Mouse (Mus musculus) liver, embryonic 14.5 days (tissue): Measurements from ENCODE around the gene Tmcc1. TPM values are rescaled to one million over a fixed set of nuclear protein-coding genes. Genes with fewer than 3 reads are reported as not detected.
A peak's percentile ranks its signal among the peaks of the same experiment; 100 is the strongest.

Experiments used
- ATAC-seq: fragments of 200-750 bp; cut with Nextera tagmentation; 2 replicates; pipeline ENCODE4 v1.8.0; 2017; ENCODE audit warnings: moderate number of reproducible peaks, mild to moderate bottlenecking, moderate library complexity; ENCODE audit not compliant: insufficient read depth
- DNase-seq, 3 experiments: peaks; one replicate each; pipeline ENCODE4 v3.0.0-alpha.2; 2012 to 2013; ENCODE audit warnings: low read depth in 3 of 3, low spot score in 3 of 3
- H3K27ac ChIP-seq: fragments of 300-500 bp; sonication (generic); 2 replicates; pipeline ENCODE4 v1.5.1; 2014; ENCODE audit warnings: moderate library complexity, mild to moderate bottlenecking, control low read depth, inconsistent platforms
- H3K27me3 ChIP-seq: fragments of 300-500 bp; sonication (generic); 2 replicates; pipeline ENCODE4 v1.6.1; 2014; ENCODE audit warnings: mild to moderate bottlenecking, low read length, moderate library complexity; ENCODE audit not compliant: control insufficient read depth, insufficient read depth
- H3K36me3 ChIP-seq: fragments of 300-500 bp; sonication (generic); replicated peaks from 2 replicates; pipeline ENCODE4 v1.6.1; 2014; ENCODE audit warnings: low read depth; ENCODE audit not compliant: control insufficient read depth, insufficient read depth
- H3K4me1 ChIP-seq, 2 experiments: fragments of 200-500 bp in 1 of 2; fragments of 300-500 bp in 1 of 2; sonication (generic) in 1 of 2; replicated peaks; 2 replicates each; pipeline ENCODE4 v1.6.1; 2012 to 2014; ENCODE audit warnings: antibody characterized with exemption in 1 of 2, inconsistent platforms in 1 of 2, low read length in 1 of 2; ENCODE audit not compliant: control insufficient read depth in 2 of 2, insufficient read depth in 2 of 2
- H3K4me2 ChIP-seq: fragments of 300-500 bp; sonication (generic); 2 replicates; pipeline ENCODE4 v1.6.1; 2014; ENCODE audit warnings: low read depth, mild to moderate bottlenecking, control low read depth, moderate library complexity
- H3K4me3 ChIP-seq, 2 experiments: fragments of 200-500 bp in 1 of 2; fragments of 300-500 bp in 1 of 2; sonication (generic) in 1 of 2; 2 replicates each; pipeline ENCODE4 v1.5.1; 2012 to 2014; ENCODE audit warnings: low read depth in 2 of 2, low read length in 2 of 2, mild to moderate bottlenecking in 2 of 2, control low read depth in 1 of 2, inconsistent platforms in 1 of 2, moderate library complexity in 1 of 2; ENCODE audit not compliant: insufficient read depth in 1 of 2
- H3K9ac ChIP-seq: fragments of 300-500 bp; sonication (generic); replicated peaks from 2 replicates; pipeline ENCODE4 v1.6.1; 2014; ENCODE audit warnings: mild to moderate bottlenecking, control low read depth, moderate library complexity
- H3K9me3 ChIP-seq: fragments of 300-500 bp; sonication (generic); 2 replicates; pipeline ENCODE4 v1.6.1; 2016; ENCODE audit warnings: low read length, mixed read lengths; ENCODE audit not compliant: control insufficient read depth
- CTCF ChIP-seq: IDR thresholded peaks from 2 replicates; pipeline ENCODE4 v1.5.1; 2016; ENCODE audit warnings: antibody characterized with exemption, low read depth, control low read depth
- EP300 ChIP-seq: IDR thresholded peaks from 2 replicates; pipeline ENCODE4 v1.6.1; 2016; ENCODE audit warnings: antibody characterized with exemption, low read depth
- WGBS: fragments of 180-500 bp; shearing (Covaris S2); extraction: QIAGEN DNeasy Blood & Tissue Kit; methylation state at CpG from one replicate; pipeline ENCODE4 v1.1.7; 2014; ENCODE audit not compliant: insufficient replicate concordance; 5-methylcytosine and 5-hydroxymethylcytosine counted together
- polyA plus RNA-seq, 2 experiments: library from polyadenylated mRNA; depleted of rRNA in 1 of 2; stranded (reverse) in 1 of 2; unstranded in 1 of 2; fragments of >200 nt; fragmentation: Nextera tagmentation in 1 of 2; extraction: Ambion mirVana in 1 of 2; gene quantifications; 2 replicates each; pipeline versions ENCODE4 v1.2.1 to v1.2.3; 2012 to 2014

Tmcc1 gene
- polyA plus RNA-seq, 2 experiments: 2.6 to 3.2 TPM

DNA sequence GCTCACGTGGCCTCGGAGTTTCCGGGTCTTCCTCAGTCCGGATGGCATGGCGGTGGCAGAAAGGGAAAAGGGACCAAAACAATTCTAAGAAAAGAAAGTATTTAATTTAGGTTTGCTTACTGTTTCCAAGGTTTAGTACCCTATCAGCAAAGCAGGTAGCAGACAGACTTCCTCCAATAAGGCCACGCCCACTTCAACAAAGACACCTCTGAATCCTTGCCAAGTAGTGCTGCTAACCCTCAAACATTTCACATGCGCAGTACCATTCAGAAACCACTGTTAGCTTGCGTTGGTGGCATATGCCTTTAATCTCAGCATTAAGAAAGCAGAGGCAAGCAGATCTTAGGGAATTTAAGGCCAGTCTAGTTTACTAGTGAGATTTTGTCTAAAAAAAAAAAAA, 2.5 kb upstream of the Tmcc1 start:
- H3K36me3 ChIP-seq: no peaks in the 10 kb centered on the region
- 65% methylated on average over 8 of the region's 8 CpGs for WGBS
- no peaks in the 10 kb centered on the region for H3K9me3 ChIP-seq
- TF ChIP-seq CTCF (no peak), EP300 (no peak)
- no peak overlapping the region for H3K27ac ChIP-seq
- H3K27me3 ChIP-seq: no peaks in the 10 kb centered on the region
- H3K4me2 ChIP-seq: no peak overlapping the region
- no peak for ATAC-seq
- H3K4me3 ChIP-seq: no peak overlapping the region
- peaks cover 0 to 13% of the 10 kb centered on the region in 2 experiments; a peak in 2 of 4 replicates for H3K4me1 ChIP-seq
- no peak for DNase-seq
- H3K9ac ChIP-seq: no peak overlapping the region

DNA sequence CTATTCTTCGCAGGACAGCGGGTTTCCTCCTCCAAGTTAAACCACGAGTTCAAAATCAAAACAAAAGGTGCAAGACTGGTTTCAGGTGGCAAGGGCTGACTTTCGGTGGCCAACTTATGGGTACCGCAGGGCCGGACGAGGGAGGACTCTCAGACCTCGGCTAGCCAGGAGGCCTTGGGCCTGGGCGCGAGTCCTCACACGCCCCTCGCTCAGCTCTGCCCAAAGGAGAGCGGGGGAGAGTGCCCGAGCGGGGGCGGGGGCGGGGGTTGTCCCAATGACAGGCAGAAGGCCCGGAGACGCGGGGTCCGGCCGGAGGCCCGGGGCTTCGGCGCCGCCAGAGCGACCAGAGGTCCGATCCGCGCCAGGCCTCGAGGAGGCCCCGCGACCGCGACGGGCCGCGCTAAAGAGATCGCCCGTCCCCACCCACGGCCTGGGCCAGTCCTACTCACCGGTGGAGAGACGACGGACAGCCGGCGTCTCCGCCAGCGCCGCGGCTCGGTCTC, 426 bp downstream of the Tmcc1 start:
- Histone ChIP-seq H3K4me3 (peak overlapping the region; percentile 62 to 81), H3K4me2 (peak overlapping the region; percentile 100), H3K36me3 (no peaks in the 10 kb centered on the region), H3K4me1 (peaks cover 0 to 10% of the 10 kb centered on the region in 2 experiments; a peak in 2 of 4 replicates), H3K27ac (no peak overlapping the region), H3K9ac (peak overlapping the region; percentile 76), H3K27me3 (no peaks in the 10 kb centered on the region), H3K9me3 (no peaks in the 10 kb centered on the region)
- peak; percentile 80 for ATAC-seq
- no peak for DNase-seq
- TF ChIP-seq CTCF: no peak
- TF ChIP-seq EP300: no peak
- WGBS: 0% methylated on average over 34 of the region's 51 CpGs

DNA sequence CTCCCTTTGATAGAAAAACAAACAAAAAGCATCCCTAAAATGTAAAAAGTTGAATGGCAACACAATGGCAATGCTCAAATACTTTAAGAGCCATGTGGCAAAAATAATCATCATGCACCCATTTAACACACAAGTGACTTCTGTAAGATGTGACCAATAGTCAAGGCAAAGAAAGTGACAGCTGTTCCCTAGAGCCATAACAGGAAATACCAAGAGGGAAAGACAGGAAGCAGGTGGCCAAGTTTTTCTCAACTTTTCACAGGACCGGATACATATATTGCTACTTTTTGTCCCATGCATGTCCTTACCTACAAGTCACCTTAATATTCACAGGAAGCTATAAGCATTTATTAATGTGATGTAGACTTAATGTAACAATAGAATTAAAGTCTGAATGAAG, 3.9 kb downstream of the Tmcc1 start:
- no peak overlapping the region for H3K27ac ChIP-seq
- WGBS: 23% methylated on average over 1 of the region's 1 CpGs
- no peaks in the 10 kb centered on the region for H3K36me3 ChIP-seq
- no peaks in the 10 kb centered on the region for H3K9me3 ChIP-seq
- H3K4me1 ChIP-seq: peaks cover 0 to 8% of the 10 kb centered on the region in 2 experiments; a peak in 2 of 4 replicates
- DNase-seq: no peak
- ATAC-seq: no peak
- no peak overlapping the region for H3K4me3 ChIP-seq
- no peak overlapping the region for H3K9ac ChIP-seq
- H3K27me3 ChIP-seq: no peaks in the 10 kb centered on the region
- H3K4me2 ChIP-seq: no peak overlapping the region
- no peak for TF ChIP-seq EP300
- no peak for TF ChIP-seq CTCF

DNA sequence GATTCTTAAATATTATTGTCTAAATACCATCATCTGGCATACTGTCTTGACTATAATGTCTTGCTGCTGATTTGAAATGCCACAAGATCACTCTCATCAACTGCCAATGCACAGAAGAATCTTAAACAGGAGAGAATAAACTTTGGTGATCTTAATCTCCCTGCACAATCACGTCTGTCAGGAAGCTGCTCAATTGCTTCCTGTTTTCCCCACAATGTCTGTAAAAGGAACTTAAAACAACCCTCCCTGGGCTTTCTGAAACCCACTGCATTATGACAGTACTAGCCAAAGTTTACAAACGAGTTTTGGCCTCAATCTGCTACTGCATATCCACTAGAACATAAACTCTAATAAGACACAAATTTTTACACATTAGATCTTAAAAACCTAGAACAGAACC, 6.8 kb downstream of the Tmcc1 start:
- WGBS: 12% methylated on average over 2 of the region's 2 CpGs
- Histone ChIP-seq H3K9me3 (no peaks in the 10 kb centered on the region), H3K4me2 (no peak overlapping the region), H3K9ac (no peak overlapping the region), H3K27ac (no peak overlapping the region), H3K4me3 (no peak overlapping the region), H3K4me1 (no peaks in the 10 kb centered on the region), H3K36me3 (no peaks in the 10 kb centered on the region), H3K27me3 (no peaks in the 10 kb centered on the region)
- ATAC-seq (no peak), DNase-seq (no peak)
- TF ChIP-seq CTCF: no peak
- TF ChIP-seq EP300: no peak

DNA sequence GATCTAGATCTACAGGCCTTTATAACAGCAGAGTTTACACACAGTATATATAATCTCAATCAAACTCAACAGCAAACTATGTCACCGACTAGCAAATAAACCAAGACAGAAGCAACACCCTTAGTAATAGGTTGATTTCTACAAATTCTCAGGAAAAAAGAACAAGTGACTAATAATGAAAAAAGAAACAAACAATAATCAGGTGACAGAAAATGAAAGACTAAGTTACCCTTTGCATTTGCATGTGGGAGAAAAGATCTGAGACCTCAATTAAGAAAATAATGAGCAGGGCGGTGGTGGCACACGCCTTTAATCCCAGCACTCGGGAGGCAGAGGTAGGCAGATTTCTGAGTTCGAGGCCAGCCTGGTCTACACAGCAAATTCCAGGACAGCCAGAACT, 9.8 kb downstream of the Tmcc1 start:
- Histone ChIP-seq H3K4me3 (no peak overlapping the region), H3K4me1 (no peaks in the 10 kb centered on the region), H3K9ac (no peak overlapping the region), H3K27me3 (no peaks in the 10 kb centered on the region), H3K4me2 (no peak overlapping the region), H3K36me3 (no peaks in the 10 kb centered on the region), H3K27ac (no peak overlapping the region), H3K9me3 (no peaks in the 10 kb centered on the region)
- WGBS: 67% methylated on average over 5 of the region's 5 CpGs
- DNase-seq: no peak
- ATAC-seq: no peak
- TF ChIP-seq EP300 (no peak), CTCF (no peak)

DNA sequence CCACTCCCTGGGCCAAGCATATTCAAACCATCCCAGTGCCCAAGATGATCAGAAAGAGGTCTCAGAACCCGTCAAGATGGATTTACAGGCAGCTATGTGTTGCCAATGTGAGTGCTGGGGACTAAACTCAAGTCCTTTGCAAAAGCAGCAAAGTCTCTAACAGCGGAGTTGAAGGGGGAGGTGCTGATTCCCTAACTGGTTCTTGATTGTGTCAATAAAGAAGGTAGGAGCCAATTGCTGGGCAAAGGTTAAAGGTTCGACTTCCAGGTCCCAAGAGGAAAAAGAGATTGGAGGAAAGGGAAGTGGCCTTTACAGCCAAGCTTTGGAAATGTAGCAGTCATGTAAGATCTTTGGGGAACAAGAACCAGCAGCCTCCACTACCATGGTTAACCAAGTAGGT, 12.6 kb downstream of the Tmcc1 start:
- H3K27me3 ChIP-seq: no peaks in the 10 kb centered on the region
- H3K36me3 ChIP-seq: no peaks in the 10 kb centered on the region
- no peak overlapping the region for H3K4me3 ChIP-seq
- H3K4me2 ChIP-seq: no peak overlapping the region
- H3K27ac ChIP-seq: no peak overlapping the region
- no peaks in the 10 kb centered on the region for H3K9me3 ChIP-seq
- no peak for DNase-seq
- no peaks in the 10 kb centered on the region for H3K4me1 ChIP-seq
- ATAC-seq: no peak
- no peak for TF ChIP-seq EP300
- TF ChIP-seq CTCF: no peak
- H3K9ac ChIP-seq: no peak overlapping the region
- 48% methylated on average over 3 of the region's 3 CpGs for WGBS
